Mouse (Mus musculus) bone marrow macrophage, adult 2 months (primary cell): ENCODE measurements around the gene Vmn1r67.

Source experiments
- CTCF ChIP-seq: IDR thresholded peaks from 2 replicates; pipeline ENCODE4 v1.5.1; 2012; ENCODE audit warnings: low read depth, mild to moderate bottlenecking, low read length, moderate library complexity
- POLR2A ChIP-seq: IDR thresholded peaks from 2 replicates; pipeline ENCODE4 v1.6.1; 2012; ENCODE audit warnings: mild to moderate bottlenecking, low read depth, low read length, borderline replicate concordance

DNA sequence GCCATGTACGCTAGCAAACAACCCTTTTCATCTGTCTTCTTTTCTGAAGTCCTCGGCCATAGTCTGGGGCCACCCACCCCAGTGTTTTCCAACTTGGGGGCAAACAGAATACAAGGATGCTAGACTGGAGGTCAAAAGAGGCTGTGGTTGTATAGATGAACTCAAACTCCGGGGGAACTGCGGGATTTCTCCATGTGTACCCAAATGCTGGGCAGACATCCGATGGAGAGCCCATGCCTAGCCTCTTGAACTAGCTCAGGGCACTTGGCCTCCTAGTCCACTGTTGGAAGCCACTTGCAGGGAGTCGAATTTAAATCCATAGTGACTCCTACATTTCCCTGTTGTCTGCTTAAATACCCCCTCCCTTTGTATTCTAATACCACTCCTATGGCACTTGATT, 52.4 kb downstream of the Vmn1r67 start:
- TF ChIP-seq CTCF (no peak), POLR2A (no peak)
